Mouse (Mus musculus) neural tube, embryonic 11.5 days (tissue): ENCODE data around the gene Hist1h3f. TPM values are rescaled to one million over a fixed set of nuclear protein-coding genes. Genes with fewer than 3 reads are reported as not detected.
"Not testable (repeated sequence)": the region's sequence is repeated elsewhere in the genome, so short reads cannot be mapped to it uniquely, and the experiment has no call there.

ENCODE experiments used
- ATAC-seq: fragments of 200-750 bp; cut with Nextera tagmentation; 2 replicates; pipeline ENCODE4 v1.8.0; 2017; ENCODE audit warnings: moderate number of reproducible peaks, mild to moderate bottlenecking, moderate TSS enrichment, moderate library complexity; ENCODE audit not compliant: insufficient read depth, low FRiP score, low TSS enrichment
- DNase-seq: peaks from one replicate; pipeline ENCODE4 v3.0.0-alpha.2; 2015; ENCODE audit warnings: low spot score
- H3K27ac ChIP-seq: fragments of 300-500 bp; sonication (generic); 2 replicates; pipeline ENCODE4 v1.5.1; 2014; ENCODE audit warnings: low read depth, mild to moderate bottlenecking, low read length
- H3K27me3 ChIP-seq: fragments of 300-500 bp; sonication (generic); 2 replicates; pipeline ENCODE4 v1.6.1; 2014; ENCODE audit warnings: mild to moderate bottlenecking, low read length, mixed read lengths; ENCODE audit not compliant: control insufficient read depth, insufficient read depth
- H3K36me3 ChIP-seq: fragments of 300-500 bp; sonication (generic); 2 replicates; pipeline ENCODE4 v1.6.1; 2014; ENCODE audit warnings: mild to moderate bottlenecking, low read length, moderate library complexity, mixed read lengths; ENCODE audit not compliant: control insufficient read depth, insufficient read depth
- H3K4me1 ChIP-seq: fragments of 300-500 bp; sonication (generic); 2 replicates; pipeline ENCODE4 v1.6.1; 2014; ENCODE audit warnings: low read length, mixed read lengths; ENCODE audit not compliant: control insufficient read depth, insufficient read depth
- H3K4me2 ChIP-seq: fragments of 300-500 bp; sonication (generic); 2 replicates; pipeline ENCODE4 v1.6.1; 2014; ENCODE audit warnings: low read depth, mild to moderate bottlenecking, moderate library complexity
- H3K4me3 ChIP-seq: fragments of 300-500 bp; sonication (generic); 2 replicates; pipeline ENCODE4 v1.5.1; 2014; ENCODE audit warnings: low read depth, low read length
- H3K9ac ChIP-seq: fragments of 300-500 bp; sonication (generic); 2 replicates; pipeline ENCODE4 v1.6.1; 2014; ENCODE audit warnings: mild to moderate bottlenecking, low read length
- H3K9me3 ChIP-seq: fragments of 300-500 bp; sonication (generic); 2 replicates; pipeline ENCODE4 v1.6.1; 2016; ENCODE audit warnings: low read length; ENCODE audit not compliant: control insufficient read depth
- WGBS: fragments of 180-500 bp; shearing (Covaris S2); extraction: QIAGEN DNeasy Blood & Tissue Kit; methylation state at CpG from one replicate; pipeline ENCODE4 v1.1.7; 2014; 5-methylcytosine and 5-hydroxymethylcytosine counted together
- polyA plus RNA-seq: library from polyadenylated mRNA; unstranded; fragments of >200 nt; fragmentation: Nextera tagmentation; extraction: Ambion mirVana; gene quantifications from 2 replicates; pipeline ENCODE4 v1.2.1, GENCODE M21; 2014

Gene Hist1h3f
- polyA plus RNA-seq, 1 experiment from 2014 or later: 1.4 TPM

GRCm38 (mm10) chr13:23532262-23533075 lies 11.4 kb upstream of the Hist1h3f start:
- 25% methylated on average over 9 of the region's 9 CpGs for WGBS
- DNase-seq: peak; percentile 37
- H3K4me3 ChIP-seq: peak overlapping the region; percentile 42

GRCm38 (mm10) chr13:23533560-23534367 lies 10.1 kb upstream of the Hist1h3f start, which contains the start of gene Hist1h2af:
Gene Hist1h2af (plus strand): TSS chr13:23533906.
- under 1% methylated on average over 17 of the region's 53 CpGs for WGBS
- Histone ChIP-seq H3K9ac (peak within 1 kb of the TSS; percentile 78), H3K4me2 (peak within 1 kb of the TSS; percentile 73), H3K4me1 (peaks cover 16% of the 10 kb centered on the region), H3K4me3 (peak within 1 kb of the TSS; percentile 42), H3K27ac (peak within 1 kb of the TSS; percentile 92)
- not testable (repeated sequence) for H3K9me3 ChIP-seq, H3K27me3 ChIP-seq, H3K36me3 ChIP-seq
- ATAC-seq (peak; percentile 33), DNase-seq (peak; percentile 82)

More at GRCm38 (mm10) chr13:23532262-23533075, 11.4 kb upstream of the Hist1h3f start:
- peaks cover 16% of the 10 kb centered on the region for H3K4me1 ChIP-seq
- peak overlapping the region; percentile 73 for H3K4me2 ChIP-seq
- ATAC-seq: no peak
- H3K9me3 ChIP-seq: no peaks in the 10 kb centered on the region
- H3K9ac ChIP-seq: peak overlapping the region; percentile 78
- no peaks in the 10 kb centered on the region for H3K27me3 ChIP-seq
- H3K36me3 ChIP-seq: no peaks in the 10 kb centered on the region
- peak overlapping the region; percentile 92 for H3K27ac ChIP-seq

DNA sequence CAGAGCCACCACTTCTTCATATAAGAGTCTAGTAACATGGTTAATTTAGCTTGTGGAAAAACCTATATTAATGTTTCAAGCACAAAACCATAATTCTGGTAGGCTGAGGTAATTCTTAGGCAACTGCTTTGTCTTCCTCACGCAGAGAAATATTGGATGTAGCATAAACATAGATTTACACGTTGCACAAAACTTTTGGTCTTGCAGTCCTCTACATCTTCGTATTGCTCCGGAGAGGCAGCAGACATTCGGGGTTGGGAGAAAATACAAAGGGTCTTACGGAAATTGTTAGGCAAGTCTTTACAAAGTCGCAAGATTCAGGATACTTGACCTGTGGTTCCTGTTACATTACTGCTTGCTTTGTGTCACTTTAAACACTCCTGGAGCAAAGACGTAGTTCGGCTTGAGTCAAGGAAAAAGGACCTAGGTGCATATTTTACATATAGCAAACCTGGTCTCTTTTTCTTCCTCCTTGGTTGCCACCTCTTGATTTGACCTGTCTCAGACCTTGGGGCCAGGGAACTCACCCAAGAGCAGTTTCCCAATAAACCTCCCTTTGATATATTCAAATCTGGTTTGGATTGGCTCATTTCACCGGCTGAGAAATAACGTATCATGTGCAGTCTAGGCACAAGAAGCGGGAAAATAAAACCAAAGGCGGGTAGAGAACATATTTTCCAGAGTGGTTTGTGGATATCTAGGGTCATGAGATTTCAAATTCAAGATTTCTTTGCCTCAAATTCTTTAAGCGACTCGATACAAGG lies 9.3 kb upstream of the Hist1h3f start:
- DNase-seq (no peak), ATAC-seq (peak; percentile 1; the same call in 1 of the 2 replicates)
- no peaks in the 10 kb centered on the region for H3K9me3 ChIP-seq
- peak overlapping the region; percentile 92 for H3K27ac ChIP-seq
- H3K36me3 ChIP-seq: no peaks in the 10 kb centered on the region
- 1% methylated on average over 15 of the region's 15 CpGs for WGBS
- peak overlapping the region; percentile 42 for H3K4me3 ChIP-seq
- H3K4me2 ChIP-seq: peak overlapping the region; percentile 73
- H3K27me3 ChIP-seq: no peaks in the 10 kb centered on the region
- peak overlapping the region; percentile 78 for H3K9ac ChIP-seq
- H3K4me1 ChIP-seq: peaks cover 13% of the 10 kb centered on the region; the same call in 1 of the 2 replicates

DNA sequence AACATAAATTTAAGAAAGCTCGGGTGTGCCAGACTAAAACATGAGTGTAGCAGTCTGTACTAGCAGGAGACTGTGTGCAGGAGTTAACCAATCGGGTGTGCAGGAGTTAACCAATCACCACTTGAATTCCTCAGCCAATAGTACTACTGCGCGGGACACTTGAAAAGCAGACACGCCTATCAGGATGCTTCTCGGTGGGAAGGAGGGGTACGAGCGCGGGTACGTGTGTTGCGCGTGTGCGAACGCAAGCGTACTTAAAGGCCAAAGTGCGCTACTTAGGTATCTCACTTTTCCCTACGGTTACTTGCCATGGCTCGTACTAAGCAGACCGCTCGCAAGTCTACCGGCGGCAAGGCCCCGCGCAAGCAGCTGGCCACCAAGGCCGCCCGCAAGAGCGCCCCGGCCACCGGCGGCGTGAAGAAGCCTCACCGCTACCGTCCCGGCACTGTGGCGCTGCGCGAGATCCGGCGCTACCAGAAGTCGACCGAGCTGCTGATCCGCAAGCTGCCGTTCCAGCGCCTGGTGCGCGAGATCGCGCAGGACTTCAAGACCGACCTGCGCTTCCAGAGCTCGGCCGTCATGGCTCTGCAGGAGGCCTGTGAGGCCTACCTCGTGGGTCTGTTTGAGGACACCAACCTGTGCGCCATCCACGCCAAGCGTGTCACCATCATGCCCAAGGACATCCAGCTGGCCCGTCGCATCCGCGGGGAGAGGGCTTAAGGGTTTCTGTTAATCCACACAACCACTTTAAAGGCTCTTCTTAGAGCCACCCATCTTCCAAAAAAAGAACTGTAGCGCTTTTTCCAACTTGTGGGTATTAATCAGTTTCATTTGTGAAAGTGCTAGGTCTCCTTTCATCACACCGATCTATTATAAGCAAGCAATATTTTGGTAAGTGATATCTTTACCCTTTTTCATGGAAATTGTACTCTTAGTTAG lies 8.4 kb upstream of the Hist1h3f start, which contains the start of gene Hist1h3g:
TSS of gene Hist1h3g (plus strand) at position 286 of the 939 bp plus-strand sequence.
- peak; percentile 90 for DNase-seq
- ATAC-seq: peak; percentile 90
- H3K27me3 ChIP-seq, H3K9me3 ChIP-seq, H3K36me3 ChIP-seq: not testable (repeated sequence)
- peak within 1 kb of the TSS; percentile 78 for H3K9ac ChIP-seq
- peaks cover 13% of the 10 kb centered on the region; the same call in 1 of the 2 replicates for H3K4me1 ChIP-seq
- WGBS: under 1% methylated on average over 46 of the region's 62 CpGs
- peak within 1 kb of the TSS; percentile 73 for H3K4me2 ChIP-seq
- H3K4me3 ChIP-seq: peak within 1 kb of the TSS; percentile 42
- H3K27ac ChIP-seq: peak within 1 kb of the TSS; percentile 92

GRCm38 (mm10) chr13:23536076-23536822 lies 7.6 kb upstream of the Hist1h3f start:
- H3K4me1 ChIP-seq: peaks cover 13% of the 10 kb centered on the region; the same call in 1 of the 2 replicates
- DNase-seq: no peak
- H3K27ac ChIP-seq: peak overlapping the region; percentile 67
- H3K36me3 ChIP-seq: no peaks in the 10 kb centered on the region
- H3K9ac ChIP-seq: peak overlapping the region; percentile 67
- no peaks in the 10 kb centered on the region for H3K27me3 ChIP-seq
- H3K4me3 ChIP-seq: peak overlapping the region; percentile 42
- WGBS: 21% methylated on average over 7 of the region's 7 CpGs
- H3K9me3 ChIP-seq: no peaks in the 10 kb centered on the region
- ATAC-seq: no peak
- peak overlapping the region; percentile 73 for H3K4me2 ChIP-seq

- Histone ChIP-seq H3K36me3 (no peaks in the 10 kb centered on the region), H3K9ac (no peak overlapping the region), H3K9me3 (no peaks in the 10 kb centered on the region), H3K27ac (no peak overlapping the region), H3K4me1 (peaks cover 13% of the 10 kb centered on the region; the same call in 1 of the 2 replicates), H3K27me3 (no peaks in the 10 kb centered on the region), H3K4me3 (no peak overlapping the region; the same call in 1 of the 2 replicates), H3K4me2 (peak overlapping the region; percentile 73)
- ATAC-seq (no peak), DNase-seq (no peak)
- WGBS: 86% methylated on average over 3 of the region's 3 CpGs
Measured at GRCm38 (mm10) chr13:23537006-23537710, 6.7 kb upstream of the Hist1h3f start.

DNA sequence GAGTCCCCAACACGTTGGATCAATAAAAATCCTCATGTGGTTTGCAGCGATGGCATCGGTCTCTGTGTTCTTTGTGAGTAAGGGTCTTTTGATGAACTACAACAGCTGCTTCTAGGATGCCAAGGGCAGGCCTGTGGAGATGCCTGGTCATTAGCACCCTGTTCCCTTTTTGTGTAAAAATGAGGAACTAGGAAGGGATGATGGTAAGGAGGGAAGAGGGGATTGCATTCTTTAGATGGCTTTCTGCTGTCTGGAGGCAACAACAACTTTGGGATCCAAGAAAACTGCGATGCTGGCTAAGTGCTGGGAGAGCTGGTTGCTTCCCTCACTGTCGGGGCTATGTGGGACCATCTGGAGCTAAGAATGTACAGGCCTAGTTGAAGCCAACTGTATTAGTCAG lies 5.6 kb upstream of the Hist1h3f start:
- no peaks in the 10 kb centered on the region for H3K36me3 ChIP-seq
- no peaks in the 10 kb centered on the region for H3K27me3 ChIP-seq
- H3K9ac ChIP-seq: no peak overlapping the region
- ATAC-seq (no peak), DNase-seq (peak; percentile 5)
- no peak overlapping the region for H3K4me3 ChIP-seq
- no peak overlapping the region for H3K4me2 ChIP-seq
- 76% methylated on average over 5 of the region's 5 CpGs for WGBS
- no peaks in the 10 kb centered on the region for H3K9me3 ChIP-seq
- no peak overlapping the region for H3K27ac ChIP-seq
- H3K4me1 ChIP-seq: peaks cover 9% of the 10 kb centered on the region; the same call in 1 of the 2 replicates
